Mouse (Mus musculus) myocyte (in vitro differentiated cells): Measurements from ENCODE around the gene Aanat. TPM values are rescaled to one million over a fixed set of nuclear protein-coding genes. Genes with fewer than 3 reads are reported as not detected.

Experiments used
- H3K27me3 ChIP-seq: one replicate; pipeline ENCODE4 v1.6.1; 2011; ENCODE audit not compliant: control insufficient read depth, insufficient read depth, insufficient read length
- H3K36me3 ChIP-seq: one replicate; pipeline ENCODE4 v1.6.1; 2011; ENCODE audit not compliant: control insufficient read depth, insufficient read depth
- H3K4me2 ChIP-seq: one replicate; pipeline ENCODE4 v1.6.1; 2011; ENCODE audit warnings: low read depth, control low read depth
- H3K4me3 ChIP-seq: one replicate; pipeline ENCODE4 v1.5.1; 2011; ENCODE audit warnings: mild to moderate bottlenecking, control low read depth, moderate library complexity
- H3K79me2 ChIP-seq: one replicate; pipeline ENCODE4 v1.6.1; 2011; ENCODE audit not compliant: control insufficient read depth, insufficient read depth
- H3ac ChIP-seq: one replicate; pipeline ENCODE4 v1.6.1; 2011; ENCODE audit not compliant: control insufficient read depth, insufficient read length
- CEBPB ChIP-seq: IDR thresholded peaks from 2 replicates; pipeline ENCODE4 v1.6.1; 2011; ENCODE audit warnings: mild to moderate bottlenecking, moderate library complexity; ENCODE audit not compliant: poor library complexity, insufficient read depth, severe bottlenecking
- E2F4 ChIP-seq: IDR thresholded peaks from one replicate; pipeline ENCODE4 v1.6.1; 2011; ENCODE audit warnings: mild to moderate bottlenecking, control low read depth, moderate library complexity; ENCODE audit not compliant: insufficient read depth
- MAX ChIP-seq: IDR thresholded peaks from one replicate; pipeline ENCODE4 v1.6.1; 2011; ENCODE audit warnings: low read depth, mild to moderate bottlenecking, control low read depth
- MYOD1 ChIP-seq, 3 experiments: IDR thresholded peaks; one replicate each; pipeline ENCODE4 v1.6.1; 2011; ENCODE audit warnings: control low read depth in 2 of 3, low read depth in 2 of 3, mild to moderate bottlenecking in 2 of 3, moderate library complexity in 1 of 3; ENCODE audit not compliant: insufficient read length in 2 of 3, control insufficient read depth in 1 of 3
- MYOG ChIP-seq, 3 experiments: IDR thresholded peaks; one replicate each; pipeline ENCODE4 v1.6.1; 2011; ENCODE audit warnings: control low read depth in 2 of 3, low read depth in 2 of 3, mild to moderate bottlenecking in 2 of 3; ENCODE audit not compliant: insufficient read length in 2 of 3, control insufficient read depth in 1 of 3, insufficient read depth in 1 of 3
- POLR2A ChIP-seq: IDR thresholded peaks from one replicate; pipeline ENCODE4 v1.6.1; 2011; ENCODE audit warnings: low read depth, mild to moderate bottlenecking, control low read depth, moderate library complexity; ENCODE audit not compliant: insufficient read length
- POLR2AphosphoS2 ChIP-seq: IDR thresholded peaks from one replicate; pipeline ENCODE4 v1.6.1; 2011; ENCODE audit warnings: low read depth, control low read depth; ENCODE audit not compliant: insufficient read length
- REST ChIP-seq: IDR thresholded peaks from one replicate; pipeline ENCODE4 v1.6.1; 2011; ENCODE audit warnings: mild to moderate bottlenecking, control low read depth, moderate library complexity; ENCODE audit not compliant: insufficient read depth, insufficient read length
- SRF ChIP-seq: IDR thresholded peaks from one replicate; pipeline ENCODE4 v1.6.1; 2011; ENCODE audit warnings: low read depth; ENCODE audit not compliant: control insufficient read depth, insufficient read length
- TCF12 ChIP-seq: IDR thresholded peaks from one replicate; pipeline ENCODE4 v1.6.1; 2011; ENCODE audit warnings: mild to moderate bottlenecking, control low read depth; ENCODE audit not compliant: poor library complexity, insufficient read depth, severe bottlenecking
- TCF3 ChIP-seq: IDR thresholded peaks from one replicate; pipeline ENCODE4 v1.6.1; 2011; ENCODE audit warnings: low read depth, control low read depth; ENCODE audit not compliant: insufficient read length
- USF1 ChIP-seq: IDR thresholded peaks from one replicate; pipeline ENCODE4 v1.6.1; 2011; ENCODE audit warnings: low read depth, mild to moderate bottlenecking, control low read depth, moderate library complexity
- polyA plus RNA-seq: library from polyadenylated mRNA; unstranded; fragments of >200 nt; fragmentation: generic; extraction: Trizol; gene quantifications from one replicate; pipeline ENCODE4 v1.2.1, GENCODE M21; 2012; ENCODE audit warnings: missing spikeins

The Aanat gene
- polyA plus RNA-seq, 1 experiment, result not detected

- no peak overlapping the region for H3K4me2 ChIP-seq
- TF ChIP-seq E2F4 (no peak), POLR2A (no peak), REST (no peak), MYOD1 (IDR thresholded peaks at IDR 0.05; ENCODE audit: control insufficient read depth in 1 of 3, insufficient read length in 2 of 3, low read depth in 2 of 3) (no peak), TCF12 (no peak), MYOG (IDR thresholded peaks at IDR 0.05; ENCODE audit: control insufficient read depth in 1 of 3, insufficient read depth in 1 of 3, insufficient read length in 2 of 3, low read depth in 2 of 3) (no peak), CEBPB (no peak), TCF3 (no peak), POLR2AphosphoS2 (no peak), USF1 (no peak), SRF (no peak), MAX (no peak)
- H3ac ChIP-seq, result no peak overlapping the region
- no peak overlapping the region for H3K4me3 ChIP-seq
- peaks cover 85% of the 10 kb centered on the region for H3K79me2 ChIP-seq
- H3K36me3 ChIP-seq, result no peaks in the 10 kb centered on the region
- no peaks in the 10 kb centered on the region for H3K27me3 ChIP-seq
Observed at GRCm38 (mm10) chr11:116574486-116574885, 11.7 kb upstream of the Aanat start.

GRCm38 (mm10) chr11:116574982-116575381 lies 11.2 kb upstream of the Aanat start:
- Histone ChIP-seq H3K36me3 (no peaks in the 10 kb centered on the region), H3K79me2 (peaks cover 85% of the 10 kb centered on the region), H3ac (no peak overlapping the region), H3K4me2 (no peak overlapping the region), H3K4me3 (no peak overlapping the region), H3K27me3 (no peaks in the 10 kb centered on the region)
- TF ChIP-seq USF1 (no peak), MYOD1 (IDR thresholded peaks at IDR 0.05; ENCODE audit: control insufficient read depth in 1 of 3, insufficient read length in 2 of 3, low read depth in 2 of 3) (peak; percentile 6 to 49 (median 28)), MYOG (IDR thresholded peaks at IDR 0.05; ENCODE audit: control insufficient read depth in 1 of 3, insufficient read depth in 1 of 3, insufficient read length in 2 of 3, low read depth in 2 of 3) (no peak), SRF (no peak)

GRCm38 (mm10) chr11:116575396-116575795 lies 10.8 kb upstream of the Aanat start:
- Histone ChIP-seq H3ac (no peak overlapping the region), H3K79me2 (peaks cover 86% of the 10 kb centered on the region), H3K36me3 (no peaks in the 10 kb centered on the region), H3K4me3 (no peak overlapping the region), H3K27me3 (no peaks in the 10 kb centered on the region), H3K4me2 (no peak overlapping the region)
- no peak for TF ChIP-seq MYOD1 (IDR thresholded peaks at IDR 0.05; ENCODE audit: control insufficient read depth in 1 of 3, insufficient read length in 2 of 3, low read depth in 2 of 3)
- no peak for TF ChIP-seq MYOG (IDR thresholded peaks at IDR 0.05; ENCODE audit: control insufficient read depth in 1 of 3, insufficient read depth in 1 of 3, insufficient read length in 2 of 3, low read depth in 2 of 3)
- TF ChIP-seq REST, result no peak
- TF ChIP-seq MAX, result no peak
- TF ChIP-seq POLR2AphosphoS2, result no peak
- no peak for TF ChIP-seq CEBPB
- no peak for TF ChIP-seq TCF3
- no peak for TF ChIP-seq SRF
- no peak for TF ChIP-seq TCF12
- no peak for TF ChIP-seq POLR2A
- TF ChIP-seq E2F4, result no peak
- no peak for TF ChIP-seq USF1

- Histone ChIP-seq H3K79me2 (peaks cover 56% of the 10 kb centered on the region), H3K36me3 (no peaks in the 10 kb centered on the region), H3K27me3 (no peaks in the 10 kb centered on the region), H3K4me3 (no peak overlapping the region), H3K4me2 (no peak overlapping the region), H3ac (no peak overlapping the region)
- TF ChIP-seq USF1, result no peak
- no peak for TF ChIP-seq TCF12
- no peak for TF ChIP-seq TCF3
- no peak for TF ChIP-seq MYOD1 (IDR thresholded peaks at IDR 0.05; ENCODE audit: control insufficient read depth in 1 of 3, insufficient read length in 2 of 3, low read depth in 2 of 3)
- TF ChIP-seq E2F4, result no peak
- no peak for TF ChIP-seq MAX
- TF ChIP-seq CEBPB, result no peak
- no peak for TF ChIP-seq POLR2A
- no peak for TF ChIP-seq SRF
- TF ChIP-seq POLR2AphosphoS2, result no peak
- TF ChIP-seq REST, result no peak
- TF ChIP-seq MYOG (IDR thresholded peaks at IDR 0.05; ENCODE audit: control insufficient read depth in 1 of 3, insufficient read depth in 1 of 3, insufficient read length in 2 of 3, low read depth in 2 of 3), result no peak
Observed at GRCm38 (mm10) chr11:116579280-116579679, 7.0 kb upstream of the Aanat start.

- TF ChIP-seq CEBPB (no peak), MYOD1 (IDR thresholded peaks at IDR 0.05; ENCODE audit: control insufficient read depth in 1 of 3, insufficient read length in 2 of 3, low read depth in 2 of 3) (peak in 1 of 3 experiments; percentile 2)
- peak overlapping the region; percentile 98 for H3K4me2 ChIP-seq
- H3K36me3 ChIP-seq, result no peaks in the 10 kb centered on the region
- H3K4me3 ChIP-seq, result peak overlapping the region; percentile 36
- peak overlapping the region; percentile 72 for H3ac ChIP-seq
- peaks cover 48% of the 10 kb centered on the region for H3K79me2 ChIP-seq
- no peaks in the 10 kb centered on the region for H3K27me3 ChIP-seq
Observed at GRCm38 (mm10) chr11:116580031-116580652, 6.1 kb upstream of the Aanat start.
